Mouse (Mus musculus) cerebellum, adult 18-20 months (tissue): Measurements from ENCODE around the gene Helz2.

ENCODE experiments used
- DNase-seq, 2 experiments: peaks; one replicate each; pipeline ENCODE4 v3.0.0; 2021

The Helz2 gene

DNA sequence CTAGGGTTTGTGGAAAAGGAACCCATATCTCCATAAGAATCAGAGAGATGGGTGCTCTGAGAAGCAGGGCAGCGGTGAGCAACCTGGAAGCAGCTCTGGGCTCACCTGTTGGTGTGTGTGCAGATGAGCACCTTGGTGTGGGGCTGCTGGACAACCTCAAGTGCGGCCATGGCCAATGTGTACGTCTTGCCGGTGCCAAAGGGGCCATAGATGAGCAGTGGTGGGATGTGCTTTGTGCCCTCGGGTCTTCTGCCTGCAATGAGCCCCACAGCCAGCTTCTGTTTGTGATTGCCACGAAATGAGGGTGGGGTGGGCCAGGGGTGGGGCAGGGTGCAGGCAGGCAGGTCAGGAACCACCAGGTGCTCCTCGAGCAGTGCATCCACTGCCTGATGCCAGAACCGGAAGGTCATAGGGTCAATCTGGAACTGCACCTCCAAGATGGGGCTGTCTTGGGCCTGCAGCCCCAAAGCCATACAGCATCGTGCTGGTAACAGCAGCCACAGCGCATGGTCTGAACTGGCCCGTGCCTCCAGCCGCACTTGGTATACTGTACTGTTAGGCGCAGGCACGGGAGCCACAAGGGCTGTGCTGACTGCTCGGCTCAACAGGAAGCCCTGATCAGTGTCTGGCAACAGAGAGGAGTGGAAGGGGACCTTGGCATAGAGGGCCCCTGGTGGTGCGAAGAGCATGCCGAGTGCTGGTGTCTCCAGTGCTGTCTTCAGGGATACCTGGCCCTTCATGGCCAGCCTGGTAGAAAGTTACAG is 4.4 kb downstream of the Helz2 start:
- no peak for DNase-seq

GRCm38 (mm10) chr2:181235681-181236566 is 5.9 kb downstream of the Helz2 start:
- DNase-seq: no peak

DNA sequence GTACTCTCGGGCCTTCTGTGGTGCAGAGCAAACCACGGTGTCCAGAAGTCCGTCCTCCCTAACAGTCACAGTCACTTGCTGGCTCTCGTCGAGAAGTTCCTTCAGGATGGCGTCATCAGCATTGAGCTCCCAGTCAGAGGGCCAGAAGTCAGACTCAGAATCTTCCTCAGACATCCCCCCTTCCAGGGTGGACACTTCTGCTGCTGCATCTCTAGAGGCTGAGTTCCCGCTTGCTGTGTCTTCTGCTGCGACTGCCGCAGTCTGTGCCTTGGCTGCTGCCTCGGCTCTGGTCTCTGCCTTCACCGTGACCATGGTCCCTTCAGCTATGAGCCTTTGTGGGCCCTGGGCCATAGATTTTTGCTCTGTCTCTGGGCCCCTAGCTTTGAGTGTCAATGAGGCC is 7.1 kb downstream of the Helz2 start:
- DNase-seq: no peak

DNA sequence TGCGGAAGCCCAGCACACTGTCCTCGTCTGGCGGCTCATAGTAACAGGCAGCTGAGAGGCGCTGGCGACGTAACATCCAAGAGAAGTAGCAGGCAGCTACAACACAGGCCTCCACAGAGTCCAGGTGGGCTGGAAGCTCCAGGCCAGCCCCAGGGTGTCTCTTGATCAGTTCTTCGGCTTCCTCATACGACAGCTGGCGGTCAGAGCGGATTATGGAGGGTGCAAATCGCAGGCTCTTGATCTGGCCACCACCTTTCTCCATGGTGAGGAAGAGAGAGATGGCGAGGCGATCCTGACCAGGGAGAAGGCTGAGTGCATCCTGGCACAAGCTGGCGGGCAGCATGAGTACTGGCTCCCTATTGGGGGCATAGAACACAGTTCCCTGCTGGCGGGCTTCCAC is 8.4 kb downstream of the Helz2 start:
- no peak for DNase-seq

DNA sequence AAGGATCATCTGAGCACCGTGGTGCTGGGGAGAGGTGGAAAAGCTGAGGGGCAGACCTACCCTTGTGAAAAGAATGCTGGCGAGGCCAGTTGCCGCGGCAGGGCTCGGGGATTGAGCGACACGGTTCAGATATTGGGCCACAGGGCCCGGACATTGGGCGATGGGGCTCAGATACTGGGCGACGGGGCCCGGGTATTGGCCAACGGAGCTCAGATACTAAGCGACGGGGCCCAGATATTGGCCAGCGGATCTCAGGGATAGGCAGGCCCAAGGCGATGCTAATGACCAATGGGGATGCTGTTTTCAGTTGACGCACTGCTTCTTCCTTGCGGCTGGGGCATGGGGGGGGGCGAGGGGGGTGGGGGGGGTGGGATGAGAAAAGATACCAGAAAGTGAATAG is 10.7 kb downstream of the Helz2 start:
- peak; percentile 40 to 68 for DNase-seq

DNA sequence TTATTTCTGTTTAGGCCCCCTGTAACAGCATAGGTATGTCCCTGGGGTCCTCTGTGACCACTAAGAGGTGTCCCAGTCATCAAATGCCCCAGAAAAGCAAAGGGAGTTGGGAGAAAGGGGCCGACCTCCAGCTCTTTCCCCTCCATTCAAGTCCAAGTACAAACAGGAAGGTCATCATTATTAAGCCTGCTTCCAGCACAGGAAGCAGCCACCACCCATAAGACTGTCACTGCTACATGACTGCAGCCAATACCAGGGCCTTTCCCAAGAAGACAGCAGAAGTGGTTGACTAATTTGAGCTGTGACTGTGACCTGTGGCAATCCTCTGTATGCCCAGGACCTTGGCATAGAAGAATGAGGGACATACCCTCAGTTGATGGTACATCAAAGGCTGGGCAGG is 13.5 kb downstream of the Helz2 start:
- DNase-seq: no peak

- no peak for DNase-seq
Observed at GRCm38 (mm10) chr2:181227122-181227521, 14.7 kb downstream of the Helz2 start.

DNA sequence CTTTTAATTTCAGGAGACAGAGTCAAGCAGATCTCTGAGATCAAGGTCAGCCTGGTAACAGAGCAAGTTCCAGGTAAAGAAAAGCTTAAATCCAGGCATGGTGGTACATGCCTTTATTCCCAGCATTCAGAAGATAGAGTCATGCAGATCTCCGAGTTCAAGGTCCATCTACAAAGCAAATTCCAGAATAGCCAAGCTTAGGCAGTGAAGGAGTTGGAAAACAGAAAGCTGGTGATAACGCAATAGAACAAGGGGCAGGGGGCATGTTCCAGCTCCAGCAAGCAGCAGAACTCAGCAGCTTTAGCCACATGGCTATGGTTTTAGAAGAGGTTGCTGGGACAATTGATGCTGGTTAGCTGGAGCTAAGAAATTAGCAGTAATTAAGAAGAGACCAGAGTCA is 16.8 kb downstream of the Helz2 start:
- DNase-seq: no peak

DNA sequence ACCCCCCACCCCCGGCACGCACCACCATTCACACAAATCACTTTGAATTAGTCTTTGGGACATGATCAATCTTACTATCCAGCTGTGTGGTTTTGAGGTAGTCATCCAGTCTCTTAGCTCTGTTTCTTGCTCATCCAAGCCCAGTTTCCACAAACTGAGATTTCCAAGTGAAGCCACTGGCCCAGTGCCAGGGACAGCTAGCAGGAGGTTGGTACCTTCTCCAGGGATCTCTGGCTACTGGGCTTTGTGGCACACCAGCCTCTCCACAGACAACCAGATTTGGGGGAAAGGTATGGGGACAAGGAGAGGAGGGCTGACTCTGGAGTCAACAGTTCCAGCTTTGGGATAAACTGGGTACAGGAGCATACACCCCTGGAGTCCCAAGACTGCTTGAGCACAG is 21.5 kb downstream of the Helz2 start:
- DNase-seq: peak in 1 of 2 experiments; percentile 45

DNA sequence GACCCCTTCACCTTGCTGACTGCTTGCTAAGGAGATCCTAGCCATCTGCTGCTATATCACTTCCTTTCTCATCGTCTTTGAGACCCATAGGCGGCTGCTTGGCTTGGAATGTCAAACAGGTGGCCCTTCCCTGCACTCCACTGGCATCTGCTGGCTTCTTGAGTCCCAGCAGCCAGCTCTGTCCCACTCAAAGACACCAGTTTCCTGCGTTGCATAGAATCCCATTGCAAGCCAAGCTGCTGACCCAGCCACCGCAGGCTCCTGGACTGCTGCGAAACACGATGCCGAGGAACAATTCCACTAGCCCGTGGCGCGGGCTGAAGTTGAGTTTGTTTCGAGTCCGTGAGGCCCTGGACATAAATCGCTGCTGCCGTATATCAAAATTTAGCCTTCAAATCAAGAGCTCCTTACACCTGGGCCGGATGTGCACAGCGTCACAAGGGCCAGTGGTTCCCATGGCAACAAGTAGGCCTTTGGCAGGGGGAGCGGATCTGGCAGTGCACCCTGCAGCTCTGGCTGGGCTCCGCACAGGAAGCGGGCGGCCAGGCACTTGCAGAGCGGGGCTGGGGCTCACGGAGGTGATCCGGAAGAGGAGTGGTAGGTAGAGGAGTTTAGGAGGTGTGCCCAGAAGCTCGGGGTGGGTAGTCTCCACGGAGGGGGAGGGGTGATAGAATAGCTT is 22.1 kb downstream of the Helz2 start, which contains the start of gene Fndc11:
TSS of gene Fndc11 (plus strand) at position 476 of the 679 bp plus-strand sequence.
- peak; percentile 59 to 61 for DNase-seq

- no peak for DNase-seq
Observed at GRCm38 (mm10) chr2:181218881-181219485, 22.8 kb downstream of the Helz2 start.

DNA sequence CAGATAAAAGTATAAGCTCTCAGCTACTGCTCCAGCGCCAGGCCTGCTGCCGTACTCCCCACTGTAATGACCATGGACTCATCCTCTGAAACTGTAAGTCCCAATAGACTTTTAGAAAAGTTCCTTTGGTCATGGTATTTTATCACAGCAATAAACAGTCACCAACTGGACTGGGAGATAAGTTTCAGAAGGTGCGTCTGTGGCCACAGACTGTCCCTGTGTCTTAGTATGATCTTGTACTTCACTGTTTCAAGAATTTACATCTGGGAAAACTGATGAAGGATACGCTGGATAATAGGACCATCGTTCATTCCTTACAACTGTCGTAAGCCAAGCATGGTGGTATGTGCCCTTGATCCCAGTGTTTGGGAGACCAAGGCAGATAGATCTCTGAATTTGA is 25.8 kb downstream of the Helz2 start:
- no peak for DNase-seq

- no peak for DNase-seq
Observed at GRCm38 (mm10) chr2:181213021-181213445, 28.8 kb downstream of the Helz2 start, which contains the start of gene Srms. Srms (minus strand) TSS chr2:181213185.

- no peak for DNase-seq
Observed at GRCm38 (mm10) chr2:181212389-181213020, 29.3 kb downstream of the Helz2 start.

DNA sequence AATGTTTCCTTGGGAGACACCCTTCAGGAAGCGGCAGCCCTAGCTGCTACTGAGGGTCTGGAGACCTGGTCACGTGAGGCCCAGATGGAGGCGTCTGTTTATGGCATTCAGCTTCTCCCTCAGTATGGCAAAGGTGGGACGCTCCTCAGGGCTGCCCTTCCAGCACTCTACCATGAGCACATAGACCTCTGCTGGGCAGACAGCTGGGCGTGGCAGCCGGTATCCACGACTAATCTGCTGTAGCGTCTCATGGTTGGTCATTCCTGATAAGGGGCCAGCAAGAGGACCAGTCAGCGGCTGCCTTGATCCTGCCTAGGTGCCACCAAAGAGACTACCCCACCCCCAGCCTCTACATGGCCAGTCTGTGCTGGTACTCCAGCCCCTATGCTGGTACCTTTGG is 35.7 kb downstream of the Helz2 start:
- no peak for DNase-seq

- no peak for DNase-seq
Observed at GRCm38 (mm10) chr2:181205678-181206077, 36.1 kb downstream of the Helz2 start.

GRCm38 (mm10) chr2:181202886-181203285 is 38.9 kb downstream of the Helz2 start:
- DNase-seq: no peak

DNA sequence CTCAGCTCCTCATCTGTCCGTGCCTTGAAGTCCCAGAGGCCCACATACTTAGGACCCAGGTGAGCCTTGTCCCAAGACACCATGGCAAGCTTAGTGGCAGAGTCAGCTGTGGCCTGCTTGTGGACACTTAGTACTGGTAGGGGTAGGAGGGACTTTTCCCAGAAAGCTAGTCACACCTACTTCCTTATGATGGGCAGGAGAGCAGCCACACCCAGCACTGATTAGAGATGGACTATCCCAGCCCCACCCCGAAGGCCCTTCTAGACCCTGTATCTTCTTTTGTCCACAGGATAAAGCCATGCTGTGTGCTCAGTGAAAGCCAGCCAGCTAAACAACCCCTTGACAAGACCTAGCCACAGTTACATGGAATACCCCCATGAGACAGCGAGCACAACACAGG is 39.4 kb downstream of the Helz2 start, which contains the start of gene Ptk6:
TSS of gene Ptk6 (minus strand) at position 368 of the 400 bp plus-strand sequence.
- no peak for DNase-seq

GRCm38 (mm10) chr2:181201606-181202005 is 40.2 kb downstream of the Helz2 start:
- no peak for DNase-seq

- DNase-seq: no peak
Observed at GRCm38 (mm10) chr2:181196628-181197300, 45.1 kb downstream of the Helz2 start.

DNA sequence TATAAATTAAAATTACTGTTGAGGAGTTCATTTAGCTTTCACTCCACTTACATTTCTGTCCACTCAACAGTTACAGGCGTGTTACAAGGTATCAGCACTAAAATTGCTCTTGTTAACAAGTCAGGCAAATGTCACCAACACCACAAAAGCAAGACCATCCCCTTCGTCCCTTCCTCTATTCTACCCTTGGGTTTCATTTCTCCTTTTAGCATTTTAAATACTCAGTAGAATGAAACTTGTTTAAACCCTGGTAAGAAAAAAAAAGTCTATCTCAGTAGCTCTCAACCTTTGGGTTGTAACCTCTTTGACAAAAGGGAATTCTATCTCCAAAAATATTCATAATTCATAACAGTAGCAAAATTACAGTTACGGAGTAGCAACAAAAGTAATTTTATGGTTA is 48.8 kb downstream of the Helz2 start:
- DNase-seq: no peak

- DNase-seq: no peak
Observed at GRCm38 (mm10) chr2:181191936-181192335, 49.9 kb downstream of the Helz2 start.
